Mouse (Mus musculus) lung, postnatal 36 days (tissue): ENCODE data around the gene C2cd4d.

Source experiments
- DNase-seq: peaks from one replicate; pipeline ENCODE4 v3.0.0; 2022; ENCODE audit warnings: mixed read lengths

Gene C2cd4d

DNA sequence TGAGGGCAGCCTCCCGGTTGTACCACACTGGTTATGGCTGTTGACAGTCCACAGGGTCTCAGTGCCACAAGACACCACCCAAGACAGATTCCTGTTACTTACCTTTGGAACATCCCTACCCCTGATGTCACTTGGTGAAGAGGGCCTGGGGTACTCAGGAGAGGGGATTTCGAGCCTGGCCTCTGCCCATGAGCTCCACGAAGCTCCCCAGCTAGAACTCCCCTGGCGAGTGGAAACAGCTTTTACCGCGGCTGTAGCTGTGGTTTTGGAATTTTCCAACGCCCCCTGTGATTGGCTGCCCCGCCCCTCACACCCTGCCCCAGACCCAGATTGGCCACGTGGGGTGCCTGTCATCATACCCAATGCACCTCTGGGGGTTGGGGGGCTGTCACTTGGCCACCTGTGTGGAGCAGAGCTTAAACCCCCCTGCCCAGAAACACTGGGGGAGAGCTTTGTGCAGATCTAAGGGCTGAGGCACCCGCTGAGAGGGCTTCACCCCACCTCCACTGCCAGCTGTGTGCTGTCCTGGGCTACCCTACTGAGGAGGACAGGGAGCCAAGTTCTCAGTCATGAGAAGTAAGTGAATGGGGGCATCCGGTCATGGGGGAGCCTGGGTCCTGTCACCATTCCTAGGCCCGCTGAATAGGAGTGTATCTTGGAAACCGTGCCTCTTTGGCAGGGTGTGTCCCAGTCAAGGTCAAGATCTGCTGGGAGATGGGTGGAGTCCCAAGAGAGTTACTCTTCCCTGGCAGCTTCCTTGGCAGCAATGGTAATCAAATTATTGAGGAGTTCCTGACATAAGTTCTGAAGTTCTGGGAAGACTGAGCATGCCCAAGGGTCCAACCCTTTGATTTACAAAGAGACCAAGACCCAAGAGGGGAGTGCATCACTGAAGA lies 15.0 kb downstream of the C2cd4d start:
- no peak for DNase-seq

DNA sequence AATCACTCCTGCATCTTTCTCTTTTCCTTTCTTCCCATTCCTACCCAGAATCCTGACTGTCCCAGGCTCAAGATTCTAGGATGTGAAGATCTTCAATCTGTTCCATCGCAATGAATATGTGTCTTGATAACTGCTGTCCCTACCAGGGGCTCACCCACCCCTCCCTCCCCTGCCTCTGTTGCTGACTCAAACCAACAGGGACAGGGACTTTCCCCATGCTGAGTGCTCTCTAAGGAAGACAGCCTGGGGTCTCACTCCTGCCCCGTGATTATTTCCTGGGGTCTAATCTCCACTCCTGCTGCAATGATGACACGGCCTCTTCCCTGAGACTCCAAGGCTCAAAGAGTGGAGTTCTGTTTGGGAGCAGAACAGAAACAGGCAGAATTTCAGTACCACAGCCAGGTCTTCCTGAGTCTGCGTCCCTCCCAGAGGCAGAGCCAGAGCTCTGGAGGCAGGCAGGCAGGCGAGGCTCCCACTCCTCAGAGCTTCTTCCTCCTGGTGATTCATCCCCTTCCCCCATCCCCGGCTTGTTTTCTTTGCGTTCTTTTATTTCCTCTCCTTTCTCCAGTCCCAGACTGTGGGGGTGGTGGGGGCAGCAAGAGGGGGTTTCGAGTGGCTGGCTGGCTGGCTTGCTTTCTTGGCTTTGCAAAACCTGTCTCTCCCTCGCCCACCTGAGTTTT lies 17.7 kb downstream of the C2cd4d start:
- DNase-seq, result no peak

DNA sequence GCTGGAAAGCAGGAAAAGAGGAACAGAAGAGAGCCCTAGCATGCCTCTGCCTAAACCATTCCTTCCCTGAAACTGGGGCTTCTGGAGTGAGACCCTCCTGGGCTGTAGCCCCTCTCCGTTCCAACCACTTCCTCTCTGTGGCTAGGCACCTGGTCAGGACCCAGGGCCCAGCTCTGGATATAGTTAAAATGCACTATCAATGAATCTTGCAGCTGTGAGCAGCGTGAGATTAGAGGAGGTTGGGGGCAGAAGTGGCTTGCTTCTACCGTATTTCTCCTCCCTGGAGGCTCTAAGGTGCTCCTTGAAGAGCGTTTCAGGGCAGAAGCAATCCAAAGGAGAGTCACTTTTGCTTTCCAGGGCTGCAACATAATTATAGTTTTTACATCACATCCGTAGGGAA lies 20.1 kb downstream of the C2cd4d start:
- no peak for DNase-seq

DNA sequence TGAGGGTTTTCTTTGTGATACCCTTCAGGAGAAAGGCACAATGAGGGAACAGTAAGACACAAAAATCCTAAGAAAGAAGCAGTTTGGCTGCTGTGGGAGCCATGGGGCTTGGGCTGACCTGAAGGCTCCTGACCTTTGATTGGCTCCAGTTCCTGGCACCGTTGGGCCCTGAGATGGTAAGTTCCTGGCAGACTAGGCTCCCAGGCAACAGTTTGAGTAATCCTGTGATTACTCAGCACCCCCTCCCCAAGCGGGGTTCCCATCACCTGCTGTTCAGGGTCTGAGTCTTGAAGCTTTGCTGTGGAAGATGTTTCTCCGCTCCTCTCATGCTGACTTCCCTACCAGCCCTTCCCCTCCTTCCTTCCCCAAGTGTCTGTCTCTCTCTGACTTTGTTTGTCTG lies 21.2 kb downstream of the C2cd4d start:
- no peak for DNase-seq

DNA sequence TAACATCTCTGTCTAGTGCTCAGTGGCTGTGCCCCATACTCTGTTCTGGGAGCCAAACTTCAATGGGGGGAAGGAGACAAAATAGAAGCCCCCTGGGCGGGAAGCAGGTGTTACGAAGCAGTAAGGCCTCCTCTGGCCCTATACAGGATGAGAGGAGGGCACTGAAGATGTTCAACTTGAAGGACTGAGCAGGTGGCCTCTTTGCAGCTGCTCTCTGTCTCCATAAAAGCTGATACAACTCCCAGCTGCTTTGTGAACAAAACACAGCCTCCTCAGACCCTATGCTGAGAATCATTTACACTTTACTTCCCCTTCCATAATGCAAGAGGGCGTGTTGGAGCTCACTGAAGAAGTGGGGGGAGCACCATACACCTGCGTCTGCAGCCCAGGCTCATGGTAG lies 24.4 kb downstream of the C2cd4d start:
- DNase-seq, result no peak

DNA sequence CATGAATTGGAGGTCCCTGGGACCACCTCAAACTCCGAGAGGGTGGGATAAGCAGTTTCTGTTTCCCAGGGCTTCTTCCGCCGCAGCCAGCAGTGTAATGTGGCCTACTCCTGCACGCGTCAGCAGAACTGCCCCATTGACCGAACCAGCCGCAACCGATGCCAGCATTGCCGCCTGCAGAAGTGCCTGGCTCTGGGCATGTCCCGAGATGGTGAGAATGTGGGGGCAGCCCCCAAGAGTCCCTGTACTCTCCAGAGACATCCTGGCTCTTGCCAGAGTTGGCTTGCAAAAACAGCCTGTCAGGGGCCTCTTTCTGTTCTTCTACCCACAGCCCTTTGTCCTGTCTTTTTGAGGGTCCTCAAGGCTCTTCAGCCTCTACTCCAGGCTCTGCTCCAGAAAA lies 25.2 kb downstream of the C2cd4d start:
- DNase-seq, result no peak

DNA sequence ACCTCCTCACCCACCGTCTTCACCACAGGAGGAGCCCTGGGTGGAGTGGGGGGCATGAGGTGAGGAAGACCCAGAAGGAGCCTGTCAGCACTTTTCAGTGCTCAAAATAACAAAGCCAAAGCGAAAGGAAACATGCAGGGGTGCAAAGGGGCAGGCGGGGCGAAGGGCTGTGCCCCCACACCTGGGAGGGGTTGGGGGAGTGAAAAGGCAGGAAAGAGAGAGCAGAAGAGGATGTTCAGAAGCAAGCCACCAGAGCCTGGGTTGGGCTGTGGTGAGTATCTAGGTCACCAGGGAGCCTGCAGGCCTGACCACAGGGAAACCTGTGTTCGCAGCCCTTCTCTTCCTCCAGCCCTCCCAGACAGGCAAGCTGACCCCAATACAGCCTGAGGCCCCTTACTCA lies 25.8 kb downstream of the C2cd4d start:
- DNase-seq, result no peak

DNA sequence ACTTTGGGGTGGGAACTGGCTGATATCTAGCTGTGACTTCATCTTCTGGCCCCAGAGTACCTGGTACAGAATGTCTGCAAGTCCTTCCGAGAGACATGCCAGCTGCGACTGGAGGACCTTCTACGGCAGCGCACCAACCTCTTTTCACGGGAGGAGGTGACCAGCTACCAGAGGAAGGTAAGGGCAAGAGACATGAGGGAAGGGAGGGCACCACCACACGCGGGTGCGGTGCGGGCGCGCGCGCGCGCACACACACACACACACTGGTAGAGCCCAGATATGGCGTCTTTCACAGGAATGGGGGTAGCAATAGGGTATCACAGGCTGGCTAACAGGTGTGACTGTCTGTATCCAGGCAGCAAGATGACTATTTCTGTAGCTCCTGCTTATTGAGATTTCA lies 27.2 kb downstream of the C2cd4d start:
- no peak for DNase-seq

DNA sequence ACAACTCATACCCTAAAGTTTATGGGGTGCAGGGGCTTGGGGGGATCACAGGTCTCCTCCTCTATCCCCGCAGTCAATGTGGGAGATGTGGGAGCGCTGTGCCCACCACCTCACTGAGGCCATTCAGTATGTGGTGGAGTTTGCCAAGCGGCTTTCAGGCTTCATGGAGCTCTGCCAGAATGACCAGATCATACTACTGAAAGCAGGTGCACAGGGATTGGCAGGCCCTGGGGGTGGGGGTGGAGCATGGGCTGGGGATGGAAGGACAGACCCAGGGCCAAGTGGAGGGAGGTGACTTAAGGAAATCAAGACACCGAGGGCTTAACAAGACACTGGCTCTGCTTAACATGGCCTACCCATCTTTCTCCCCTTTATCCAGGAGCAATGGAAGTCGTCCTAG lies 28.8 kb downstream of the C2cd4d start:
- no peak for DNase-seq

DNA sequence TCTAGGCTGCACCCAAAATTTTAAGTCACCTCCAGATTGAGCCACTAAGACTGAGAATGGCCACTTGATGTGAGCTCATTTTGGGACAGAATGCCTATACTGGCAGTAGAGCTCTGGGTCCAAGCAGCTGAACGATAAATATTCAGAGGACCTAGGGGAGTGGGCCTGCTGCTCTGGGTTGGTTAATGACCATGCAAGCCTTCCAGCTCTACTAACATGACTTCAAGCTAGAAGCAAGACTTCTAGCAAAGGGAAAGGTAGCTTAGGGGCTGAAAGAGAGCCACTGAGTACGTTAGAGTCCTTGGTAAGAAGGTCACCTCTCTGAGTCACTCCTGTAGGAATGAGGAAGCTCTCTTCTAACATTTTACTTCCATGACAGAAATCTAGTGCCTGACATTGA lies 29.9 kb downstream of the C2cd4d start:
- DNase-seq, result no peak

DNA sequence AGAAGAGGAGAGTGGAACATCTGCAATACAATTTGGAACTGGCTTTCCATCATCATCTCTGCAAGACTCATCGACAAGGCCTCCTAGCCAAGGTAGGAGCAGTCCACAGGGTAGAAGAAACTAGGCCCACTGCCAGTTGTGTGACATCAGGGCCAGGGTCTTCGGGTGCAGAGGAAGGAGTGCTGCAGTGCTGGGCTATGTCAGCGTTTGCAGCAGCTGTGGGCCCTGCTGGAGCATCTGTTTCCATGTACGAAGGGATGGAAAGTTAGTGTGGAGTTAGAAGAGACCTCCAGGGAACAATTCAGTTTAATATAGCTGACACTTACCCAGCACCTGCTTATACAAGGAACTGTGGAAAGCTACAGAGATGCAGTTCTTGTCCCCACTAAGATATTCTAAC lies 30.8 kb downstream of the C2cd4d start:
- DNase-seq, result no peak

DNA sequence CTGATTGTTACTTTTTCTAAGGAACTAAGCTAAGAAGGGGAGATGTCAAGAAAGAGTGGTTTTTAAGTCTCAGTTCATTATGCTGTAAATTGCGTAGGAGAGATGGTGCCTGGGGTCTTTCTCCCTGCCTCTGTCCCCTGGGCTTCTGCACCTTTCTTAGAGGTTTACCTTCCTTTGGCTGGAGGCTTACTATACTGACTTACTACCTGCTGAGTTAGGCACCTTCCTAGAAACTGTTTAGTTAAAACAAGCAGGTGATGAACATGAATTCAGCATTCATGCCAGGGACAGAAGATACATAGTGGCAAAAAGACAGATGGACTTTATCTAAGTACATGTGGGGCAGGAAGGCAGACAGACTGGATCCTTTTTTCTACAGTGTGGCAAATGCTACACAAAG lies 34.1 kb downstream of the C2cd4d start:
- DNase-seq, result no peak

DNA sequence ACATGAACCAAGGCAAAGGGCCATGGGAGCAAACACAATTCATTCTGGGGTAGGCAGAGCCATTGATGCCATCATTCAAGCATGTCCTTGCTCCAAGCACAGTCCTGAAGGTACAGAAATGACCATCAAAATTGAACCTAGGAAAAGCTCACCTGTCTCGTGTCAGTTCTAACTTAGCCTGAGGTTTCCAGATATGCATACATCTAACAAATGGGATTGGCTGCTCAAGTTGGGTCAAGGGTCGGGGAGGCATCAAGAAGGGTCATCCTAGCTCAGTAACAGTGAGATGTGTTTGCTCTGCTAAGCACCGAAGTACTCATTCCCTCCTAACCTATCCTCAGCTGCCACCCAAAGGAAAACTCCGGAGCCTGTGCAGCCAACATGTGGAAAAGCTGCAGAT lies 34.6 kb downstream of the C2cd4d start:
- no peak for DNase-seq

DNA sequence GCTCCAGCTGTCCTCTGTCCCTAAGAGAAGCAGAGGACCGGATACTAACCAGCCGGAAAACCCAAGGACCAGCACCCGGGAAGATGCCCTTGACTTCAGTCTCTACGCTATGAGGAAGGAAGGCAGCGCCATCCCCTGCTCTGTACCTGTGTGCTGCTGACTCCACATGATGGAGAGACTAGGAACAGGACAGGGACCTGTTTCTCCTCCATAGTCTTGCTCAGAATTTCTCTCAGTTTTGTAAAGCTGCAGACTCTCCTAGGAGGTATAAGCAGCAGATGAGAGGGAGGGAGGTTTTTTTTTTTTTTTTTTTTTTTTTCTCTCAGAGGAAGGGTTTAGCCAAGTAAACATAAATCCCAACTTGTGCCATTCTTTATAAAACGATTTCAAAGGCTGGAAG lies 36.0 kb downstream of the C2cd4d start, which contains the start of gene Lingo4:
Lingo4 (plus strand) TSS at position 301 of the 400 bp plus-strand sequence.
- no peak for DNase-seq

DNA sequence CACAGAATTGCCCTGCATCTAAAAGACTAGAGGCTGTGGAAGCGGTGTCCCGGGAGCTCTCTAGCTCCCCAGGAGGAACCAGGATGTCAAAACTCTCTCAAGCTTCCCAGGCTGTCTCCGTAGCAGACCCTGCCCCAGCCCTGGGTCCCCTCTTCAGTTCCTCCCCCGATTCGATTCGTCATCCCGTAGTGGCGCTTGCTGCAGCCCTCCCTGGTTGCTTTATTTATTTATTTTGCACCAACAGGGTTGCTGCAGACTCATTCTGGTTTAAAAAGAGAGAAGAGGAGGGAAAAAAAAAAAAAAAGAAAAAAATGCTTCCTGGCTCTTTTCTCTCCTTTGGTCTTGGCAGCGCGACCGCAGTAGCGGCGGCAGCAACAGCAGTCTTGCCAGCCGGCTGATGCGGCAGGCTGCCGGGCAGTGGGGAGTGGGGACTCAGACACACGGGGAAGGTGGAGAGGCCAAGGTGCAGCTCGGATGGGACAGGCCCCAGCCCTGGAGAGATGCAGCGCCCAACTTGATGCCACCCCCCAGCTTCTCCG lies 36.8 kb downstream of the C2cd4d start:
- no peak for DNase-seq

DNA sequence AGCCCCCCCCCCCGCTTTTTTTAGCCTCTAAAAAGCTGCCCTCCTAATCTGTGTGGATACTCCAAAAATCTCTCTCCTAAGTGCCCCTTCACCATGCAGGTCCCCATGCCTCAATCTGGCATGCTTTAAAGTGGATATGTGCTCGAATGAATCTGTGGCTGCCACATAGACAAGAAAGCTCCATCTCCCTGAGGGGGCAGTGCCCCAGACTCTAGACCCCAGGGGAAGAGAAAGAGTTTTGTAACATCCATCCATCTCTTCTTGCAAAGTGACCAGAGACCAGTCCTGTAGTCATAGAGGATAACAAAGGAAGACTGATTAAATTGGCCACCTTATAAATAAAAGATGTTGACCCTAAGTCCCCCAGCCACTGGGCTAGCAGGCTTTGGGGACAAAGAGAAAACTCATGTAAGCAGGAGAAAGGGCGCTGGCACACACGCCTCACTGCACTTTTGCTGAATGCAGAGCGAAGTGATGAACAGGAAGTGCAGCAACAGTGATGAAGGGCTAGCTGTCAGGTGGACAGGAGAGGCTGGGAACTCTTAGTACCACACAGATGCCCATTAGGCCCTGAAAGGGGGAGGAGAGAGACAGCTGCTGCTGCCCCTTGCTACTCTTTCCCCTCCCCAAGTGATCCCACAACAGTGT lies 37.5 kb downstream of the C2cd4d start:
- no peak for DNase-seq

DNA sequence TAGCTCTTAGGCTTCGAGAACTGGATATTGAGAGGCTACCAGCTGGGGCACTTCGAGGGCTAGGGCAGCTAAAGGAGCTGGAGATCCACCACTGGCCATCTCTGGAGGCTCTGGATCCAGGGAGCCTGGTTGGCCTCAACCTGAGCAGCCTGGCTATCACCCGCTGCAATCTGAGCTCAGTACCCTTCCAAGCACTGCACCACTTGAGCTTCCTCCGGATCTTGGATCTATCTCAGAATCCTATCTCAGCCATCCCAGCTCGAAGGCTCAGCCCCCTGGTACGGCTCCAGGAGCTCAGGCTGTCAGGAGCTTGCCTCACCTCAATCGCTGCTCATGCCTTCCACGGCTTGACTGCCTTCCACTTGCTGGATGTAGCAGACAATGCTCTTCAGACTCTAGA lies 40.2 kb downstream of the C2cd4d start:
- DNase-seq, result no peak

DNA sequence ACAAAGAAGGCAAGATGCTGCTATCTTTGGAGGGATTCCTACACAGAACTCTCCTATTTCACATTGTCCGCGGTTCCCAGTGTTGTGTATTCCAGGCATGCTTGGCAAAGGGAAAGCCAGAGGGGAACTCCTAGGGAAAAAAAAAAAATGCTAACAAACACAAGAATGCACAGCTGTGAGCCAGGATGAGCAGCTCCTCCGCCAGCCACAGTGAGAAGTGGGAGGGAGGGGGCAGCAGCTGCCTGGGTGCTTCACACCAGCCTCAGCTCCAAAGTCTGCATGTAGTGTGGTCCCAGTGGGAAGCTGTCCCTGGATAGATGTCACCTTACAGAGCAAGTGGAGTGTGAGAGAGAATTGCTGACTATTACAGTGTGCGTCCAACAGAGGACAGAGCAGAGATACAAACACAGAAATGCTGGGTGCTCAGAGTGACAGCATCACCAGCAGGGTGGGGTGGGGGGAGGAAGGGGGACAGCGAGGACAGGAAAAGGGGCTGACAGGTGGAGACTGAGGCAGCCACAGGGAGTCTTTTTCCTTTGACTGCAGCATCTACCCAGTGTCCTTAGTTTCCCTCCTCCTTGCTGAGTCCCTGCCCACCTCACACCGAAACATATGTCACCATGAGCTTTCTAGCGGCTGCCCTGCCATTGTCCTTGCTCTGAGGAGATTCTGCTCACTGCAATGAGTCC lies 42.3 kb downstream of the C2cd4d start:
- DNase-seq, result no peak

DNA sequence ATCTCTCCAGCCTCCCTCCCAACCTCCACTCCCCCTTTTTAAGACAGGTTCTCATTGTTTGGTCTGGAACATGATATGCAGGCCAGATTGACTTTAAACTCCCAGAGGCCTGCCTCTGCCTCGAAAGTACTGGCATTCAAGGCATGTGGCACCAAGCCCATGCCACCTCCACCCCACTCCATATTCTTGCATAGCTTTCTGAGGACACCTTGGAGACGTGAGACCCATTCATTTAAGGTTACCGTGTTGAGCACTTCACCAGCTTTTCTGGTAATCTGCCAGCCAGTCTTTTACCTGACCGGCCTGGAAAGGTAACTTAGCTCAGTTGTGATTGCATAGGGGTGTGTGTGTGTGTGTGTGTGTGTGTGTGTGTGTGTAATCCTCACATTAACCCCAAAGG lies 43.3 kb downstream of the C2cd4d start:
- DNase-seq, result peak; percentile 80

DNA sequence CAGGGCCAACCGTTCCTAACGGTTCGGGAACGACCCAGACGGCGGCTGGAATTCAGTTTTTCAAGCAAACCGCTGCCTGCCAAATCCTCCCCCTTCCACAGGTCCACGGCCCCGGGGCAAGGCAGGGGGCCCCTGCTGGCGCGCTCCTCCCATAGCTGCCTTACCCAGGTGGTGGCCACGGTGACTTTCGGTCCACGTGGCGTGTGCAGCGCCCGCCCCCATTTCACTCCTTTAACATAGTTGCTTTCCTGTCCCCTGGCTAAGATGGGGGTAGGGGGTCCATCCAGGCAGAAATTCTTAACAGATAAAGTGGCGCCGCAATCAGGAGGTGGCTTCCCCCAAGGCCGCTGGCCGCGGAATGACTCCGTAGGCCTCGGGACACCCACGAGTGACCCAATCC lies 50.3 kb downstream of the C2cd4d start:
- DNase-seq, result no peak

DNA sequence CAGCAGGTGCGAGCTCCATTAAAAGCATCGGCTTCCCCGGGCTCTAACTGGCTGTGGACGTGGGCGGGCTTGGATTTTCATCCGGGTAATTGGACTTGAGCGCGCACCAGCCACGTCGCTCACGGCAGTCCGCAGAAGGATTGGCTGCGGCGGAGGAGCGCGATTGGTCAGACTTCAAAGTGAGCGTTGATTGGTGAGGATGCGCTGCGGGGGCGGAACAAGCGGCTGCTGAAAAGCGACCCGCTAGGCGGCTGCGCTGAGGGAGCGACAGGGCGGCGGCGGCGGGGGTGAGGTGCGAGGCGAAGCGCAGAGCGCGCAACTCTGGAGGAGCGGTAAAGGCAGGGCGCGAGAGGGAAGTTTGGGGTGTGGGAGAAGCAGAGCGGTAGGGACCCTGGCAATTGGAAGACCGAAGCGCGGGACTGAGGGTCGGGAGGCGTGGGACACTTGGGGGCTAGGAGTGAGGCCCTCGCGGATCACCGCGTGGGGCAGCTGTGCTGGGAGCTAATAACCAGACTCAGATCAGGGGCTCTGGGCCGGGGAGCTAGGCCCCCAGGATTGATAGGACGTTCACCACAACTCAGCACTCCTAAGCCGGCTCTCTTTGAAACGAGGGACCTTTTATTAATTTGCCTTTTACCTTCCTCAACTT lies 50.9 kb downstream of the C2cd4d start, which contains the start of gene Tdrkh:
Tdrkh (plus strand) TSS at position 243 of the 649 bp plus-strand sequence.
- peak; percentile 96 for DNase-seq
